Mouse (Mus musculus) liver, embryonic 14 days (tissue): ENCODE results near the gene Gm10031. TPM values are rescaled to one million over a fixed set of nuclear protein-coding genes. Genes with fewer than 3 reads are reported as not detected.

Source experiments
- polyA plus RNA-seq: library from polyadenylated mRNA; depleted of rRNA; stranded (reverse); fragments of >200 nt; gene quantifications from 2 replicates; pipeline ENCODE4 v1.2.3, GENCODE M21; 2012; rRNA removed

The Gm10031 gene
- 1.8 and 2.8 TPM in 2 replicates for polyA plus RNA-seq

DNA sequence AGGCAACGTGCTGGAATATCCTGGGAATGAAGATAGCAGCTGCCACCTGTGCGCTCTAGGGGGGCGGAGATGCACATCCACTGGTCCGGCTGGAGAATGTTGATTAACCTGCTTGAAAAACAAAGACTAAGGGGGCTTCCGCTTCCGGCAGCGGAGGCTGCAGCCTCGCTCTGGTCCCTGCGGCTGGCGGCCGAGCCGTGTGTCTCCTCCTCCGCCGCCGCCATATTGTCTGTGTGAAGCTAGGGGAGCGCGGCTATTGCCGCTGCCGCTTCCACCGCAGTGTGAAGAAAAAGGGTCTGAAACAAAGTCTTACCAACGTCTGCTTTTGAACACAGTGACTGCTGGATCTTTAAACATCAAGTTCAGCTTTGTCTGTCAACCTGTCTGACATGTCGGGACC, at the start of gene Gm10031:
Gene Gm10031, plus strand, starts transcription at position 171 of the 400 bp plus-strand sequence.

DNA sequence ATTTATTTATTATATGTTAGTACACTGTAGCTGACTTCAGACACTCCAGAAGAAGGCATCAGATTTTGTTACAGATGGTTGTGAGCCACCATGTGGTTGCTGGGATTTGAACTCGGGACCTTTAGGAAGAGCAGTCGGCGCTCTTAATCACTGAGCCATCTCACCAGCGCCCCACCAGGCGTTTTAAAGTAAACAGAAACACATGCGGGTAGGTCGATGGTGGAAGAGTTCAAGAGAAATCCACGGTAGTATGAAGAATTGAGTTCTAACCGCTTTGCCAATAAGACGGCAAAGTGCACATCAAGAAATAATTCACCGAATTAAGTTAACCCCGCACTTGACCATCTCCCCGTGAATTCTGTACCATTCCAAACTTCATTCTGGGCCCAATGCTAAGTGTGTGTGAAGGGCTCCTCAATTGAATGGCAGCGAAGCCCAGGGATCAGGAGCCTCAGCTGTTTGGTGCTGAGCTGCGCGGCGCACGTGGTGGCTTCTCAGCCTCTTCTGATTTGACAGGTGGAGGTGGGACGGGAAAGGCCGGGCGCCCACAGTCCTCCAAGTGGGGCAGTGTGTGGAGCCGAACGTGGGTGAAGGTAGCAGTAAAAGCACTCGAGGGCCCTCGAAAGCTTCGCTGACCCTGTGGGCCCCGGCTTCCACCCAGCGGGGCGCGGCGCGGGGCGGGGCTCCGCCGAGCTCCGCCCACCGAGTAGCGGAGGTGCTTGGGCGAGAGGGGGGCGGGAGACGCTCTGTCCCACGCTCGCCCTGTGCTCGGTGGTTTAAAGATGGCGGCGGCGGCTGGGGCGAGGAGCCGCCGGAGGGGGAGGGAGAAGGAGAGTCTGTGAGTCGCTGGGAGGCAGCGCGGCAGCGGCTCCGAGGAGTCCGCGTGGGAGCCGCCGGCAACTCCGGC, 34.5 kb downstream of the Gm10031 start, which contains the start of gene Abl2:
Gene Abl2, plus strand, starts transcription at position 763 of the 907 bp plus-strand sequence.

Other genes starting within 250 kb of the Gm10031 start
- gene Tdrd5, start 220.3 kb upstream of the Gm10031 start, polyA plus RNA-seq: 0.03 and 0.10 TPM in 2 replicates
- 0.01 and 0.02 TPM in 2 replicates for gene Nphs2, start 213.3 kb upstream of the Gm10031 start, polyA plus RNA-seq
- gene Gm2000, start 158.0 kb upstream of the Gm10031 start, polyA plus RNA-seq: 162 and 202 TPM in 2 replicates
- gene Axdnd1, start 102.9 kb upstream of the Gm10031 start, polyA plus RNA-seq: 0.02 and 0.06 TPM in 2 replicates
- 6.7 and 8.9 TPM in 2 replicates for gene Soat1, start 49.7 kb upstream of the Gm10031 start, polyA plus RNA-seq
- 1.8 and 2.0 TPM in 2 replicates for gene Abl2, start 34.8 kb downstream of the Gm10031 start, polyA plus RNA-seq
- 1.9 and 3.0 TPM in 2 replicates for gene Tor3a, start 150.3 kb downstream of the Gm10031 start, polyA plus RNA-seq
- gene Fam20b, start 195.1 kb downstream of the Gm10031 start, polyA plus RNA-seq: 7.3 and 8.5 TPM in 2 replicates